Mouse (Mus musculus) spleen, adult 2 months (tissue): ENCODE data around the gene Plekhm3. TPM values are rescaled to one million over a fixed set of nuclear protein-coding genes. Genes with fewer than 3 reads are reported as not detected.

ENCODE experiments used
- DNase-seq, 2 experiments: peaks; one replicate each; pipeline versions ENCODE4 v3.0.0 to v3.0.0-alpha.2; 2012 to 2021; ENCODE audit warnings: low spot score in 2 of 2, low read depth in 1 of 2
- H3K27ac ChIP-seq: fragments of 200-500 bp; 2 replicates; pipeline ENCODE4 v1.5.1; 2012; ENCODE audit warnings: low read length, inconsistent platforms; ENCODE audit not compliant: insufficient read depth
- H3K27me3 ChIP-seq: fragments of 200-500 bp; 2 replicates; pipeline ENCODE4 v1.6.1; 2012; ENCODE audit warnings: mild to moderate bottlenecking, moderate library complexity, low read length, inconsistent platforms; ENCODE audit not compliant: control insufficient read depth, insufficient read depth
- H3K36me3 ChIP-seq: fragments of 200-500 bp; 2 replicates; pipeline ENCODE4 v1.6.1; 2012; ENCODE audit warnings: mild to moderate bottlenecking, low read length, inconsistent platforms; ENCODE audit not compliant: control insufficient read depth, insufficient read depth
- H3K4me1 ChIP-seq: fragments of 200-500 bp; 2 replicates; pipeline ENCODE4 v1.6.1; 2011; ENCODE audit warnings: inconsistent platforms; ENCODE audit not compliant: control insufficient read depth, insufficient read depth, insufficient read length
- H3K4me3 ChIP-seq: fragments of 200-500 bp; 2 replicates; pipeline ENCODE4 v1.5.1; 2011; ENCODE audit warnings: mild to moderate bottlenecking, inconsistent platforms; ENCODE audit not compliant: insufficient read depth, insufficient read length; ENCODE audit errors: extremely low read depth
- CTCF ChIP-seq: fragments of 200-500 bp; IDR thresholded peaks from 2 replicates; pipeline ENCODE4 v1.5.1; 2011; ENCODE audit warnings: mild to moderate bottlenecking, inconsistent platforms; ENCODE audit not compliant: insufficient read depth, insufficient read length, insufficient replicate concordance; ENCODE audit errors: extremely low read depth
- POLR2A ChIP-seq: fragments of 200-500 bp; IDR thresholded peaks from 2 replicates; pipeline ENCODE4 v1.6.1; 2011; ENCODE audit warnings: low read depth, low read length, inconsistent platforms
- WGBS: fragments of 180-500 bp; shearing (Covaris S2); methylation state at CpG from one replicate; pipeline ENCODE4 v1.1.7; 2018; 5-methylcytosine and 5-hydroxymethylcytosine counted together
- polyA plus RNA-seq: library from polyadenylated mRNA; depleted of rRNA; stranded (reverse); fragments of >200 nt; gene quantifications from 2 replicates; pipeline ENCODE4 v1.2.3, GENCODE M21; 2012

Gene Plekhm3
- polyA plus RNA-seq, 1 experiment = 11.7 TPM

GRCm38 (mm10) chr1:64826348-64827103 is 130.1 kb downstream of the Plekhm3 start:
- Histone ChIP-seq H3K4me1 (no peaks in the 10 kb centered on the region), H3K27me3 (no peaks in the 10 kb centered on the region), H3K27ac (no peak overlapping the region), H3K4me3 (no peak overlapping the region), H3K36me3 (no peaks in the 10 kb centered on the region)
- no peak for TF ChIP-seq POLR2A
- TF ChIP-seq CTCF = no peak
- DNase-seq = no peak
- 67% methylated on average over 6 of the region's 6 CpGs for WGBS

GRCm38 (mm10) chr1:64823564-64823963 is 133.1 kb downstream of the Plekhm3 start:
- Histone ChIP-seq H3K27me3 (no peaks in the 10 kb centered on the region), H3K36me3 (peaks cover 4% of the 10 kb centered on the region; the same call in 1 of the 2 replicates), H3K27ac (no peak overlapping the region), H3K4me3 (no peak overlapping the region), H3K4me1 (no peaks in the 10 kb centered on the region)
- 29% methylated on average over 6 of the region's 6 CpGs for WGBS
- TF ChIP-seq POLR2A = no peak
- TF ChIP-seq CTCF = no peak
- DNase-seq = no peak

- H3K36me3 ChIP-seq = peaks cover 11% of the 10 kb centered on the region
- 89% methylated on average over 5 of the region's 5 CpGs for WGBS
- no peaks in the 10 kb centered on the region for H3K4me1 ChIP-seq
- TF ChIP-seq CTCF = no peak
- no peak for TF ChIP-seq POLR2A
- H3K27me3 ChIP-seq = no peaks in the 10 kb centered on the region
- DNase-seq = no peak
- no peak overlapping the region for H3K27ac ChIP-seq
- H3K4me3 ChIP-seq = no peak overlapping the region
Observed at GRCm38 (mm10) chr1:64817709-64818108, 138.9 kb downstream of the Plekhm3 start.

- no peak overlapping the region for H3K27ac ChIP-seq
- DNase-seq = no peak
- H3K4me1 ChIP-seq = no peaks in the 10 kb centered on the region
- no peaks in the 10 kb centered on the region for H3K27me3 ChIP-seq
- TF ChIP-seq POLR2A (no peak), CTCF (no peak)
- H3K36me3 ChIP-seq = peaks cover 8% of the 10 kb centered on the region
- H3K4me3 ChIP-seq = no peak overlapping the region
- WGBS = over 99% methylated on average over 2 of the region's 2 CpGs
Observed at GRCm38 (mm10) chr1:64813182-64813581, 143.4 kb downstream of the Plekhm3 start.

- WGBS = 79% methylated on average over 1 of the region's 1 CpGs
- TF ChIP-seq POLR2A (no peak), CTCF (no peak)
- H3K4me3 ChIP-seq = no peak overlapping the region
- H3K36me3 ChIP-seq = peaks cover 3% of the 10 kb centered on the region
- DNase-seq = no peak
- H3K27me3 ChIP-seq = no peaks in the 10 kb centered on the region
- H3K4me1 ChIP-seq = no peaks in the 10 kb centered on the region
- no peak overlapping the region for H3K27ac ChIP-seq
Observed at GRCm38 (mm10) chr1:64811956-64812355, 144.7 kb downstream of the Plekhm3 start.

- peaks cover 3% of the 10 kb centered on the region for H3K36me3 ChIP-seq
- 83% methylated on average over 2 of the region's 2 CpGs for WGBS
- no peak overlapping the region for H3K4me3 ChIP-seq
- no peaks in the 10 kb centered on the region for H3K27me3 ChIP-seq
- H3K4me1 ChIP-seq = no peaks in the 10 kb centered on the region
- H3K27ac ChIP-seq = no peak overlapping the region
- TF ChIP-seq POLR2A = no peak
- DNase-seq = no peak
Observed at GRCm38 (mm10) chr1:64809085-64809484, 147.5 kb downstream of the Plekhm3 start.

GRCm38 (mm10) chr1:64807766-64808165 is 148.9 kb downstream of the Plekhm3 start:
- H3K4me3 ChIP-seq = no peak overlapping the region
- DNase-seq = no peak
- no peak for TF ChIP-seq CTCF
- TF ChIP-seq POLR2A = no peak
- no peaks in the 10 kb centered on the region for H3K4me1 ChIP-seq
- H3K27me3 ChIP-seq = no peaks in the 10 kb centered on the region
- H3K36me3 ChIP-seq = peaks cover 3% of the 10 kb centered on the region
- 68% methylated on average over 1 of the region's 1 CpGs for WGBS
- no peak overlapping the region for H3K27ac ChIP-seq
